Mouse (Mus musculus) bone marrow, adult 2 months (tissue): ENCODE measurements around the gene Ap5z1.

Source experiments
- CTCF ChIP-seq: fragments of 200-500 bp; IDR thresholded peaks from 2 replicates; pipeline ENCODE4 v1.5.1; 2011; ENCODE audit warnings: low read length, control low read depth; ENCODE audit not compliant: control insufficient read depth, insufficient read depth
- POLR2A ChIP-seq: fragments of 200-500 bp; IDR thresholded peaks from 2 replicates; pipeline ENCODE4 v1.6.1; 2011; ENCODE audit warnings: low read depth, mild to moderate bottlenecking, control low read depth, low read length, borderline replicate concordance; ENCODE audit not compliant: control insufficient read depth

- TF ChIP-seq CTCF (peak; percentile 19; the same call in 1 of the 2 replicates), POLR2A (no peak)
These were observed 42.1 kb downstream of the Ap5z1 start for GRCm38 (mm10) chr5:142505695-142506423.
